Mouse (Mus musculus) lung, embryonic 14.5 days (tissue): ENCODE measurements around the gene Srebf1. TPM values are rescaled to one million over a fixed set of nuclear protein-coding genes. Genes with fewer than 3 reads are reported as not detected.
A peak's percentile ranks its signal among the peaks of the same experiment; 100 is the strongest.

ENCODE experiments used
- ATAC-seq: fragments of 200-750 bp; cut with Nextera tagmentation; 2 replicates; pipeline ENCODE4 v1.8.0; 2017; ENCODE audit warnings: mild to moderate bottlenecking, moderate TSS enrichment, moderate library complexity; ENCODE audit not compliant: insufficient read depth
- DNase-seq: peaks from one replicate; pipeline ENCODE4 v3.0.0-alpha.2; 2015
- H3K27ac ChIP-seq: fragments of 300-500 bp; sonication (generic); 2 replicates; pipeline ENCODE4 v1.5.1; 2014; ENCODE audit warnings: low read depth, mild to moderate bottlenecking, moderate library complexity
- H3K27me3 ChIP-seq: fragments of 300-500 bp; sonication (generic); 2 replicates; pipeline ENCODE4 v1.6.1; 2014; ENCODE audit warnings: low read length, control low read depth; ENCODE audit not compliant: insufficient read depth
- H3K36me3 ChIP-seq: fragments of 300-500 bp; sonication (generic); 2 replicates; pipeline ENCODE4 v1.6.1; 2014; ENCODE audit warnings: control low read depth; ENCODE audit not compliant: insufficient read depth
- H3K4me1 ChIP-seq: fragments of 300-500 bp; sonication (generic); 2 replicates; pipeline ENCODE4 v1.6.1; 2014; ENCODE audit warnings: antibody characterized with exemption, control low read depth; ENCODE audit not compliant: insufficient read depth
- H3K4me2 ChIP-seq: fragments of 300-500 bp; sonication (generic); 2 replicates; pipeline ENCODE4 v1.6.1; 2014; ENCODE audit warnings: mild to moderate bottlenecking
- H3K4me3 ChIP-seq: fragments of 300-500 bp; sonication (generic); 2 replicates; pipeline ENCODE4 v1.5.1; 2014; ENCODE audit warnings: low read depth, low read length
- H3K9ac ChIP-seq: fragments of 300-500 bp; sonication (generic); 2 replicates; pipeline ENCODE4 v1.6.1; 2014
- H3K9me3 ChIP-seq: fragments of 300-500 bp; sonication (generic); 2 replicates; pipeline ENCODE4 v1.6.1; 2016; ENCODE audit warnings: low read depth, low read length, control low read depth
- CTCF ChIP-seq: IDR thresholded peaks from 2 replicates; pipeline ENCODE4 v1.5.1; 2016; ENCODE audit warnings: antibody characterized with exemption, low read depth
- WGBS: fragments of 180-500 bp; shearing (Covaris S2); extraction: QIAGEN DNeasy Blood & Tissue Kit; methylation state at CpG from one replicate; pipeline ENCODE4 v1.1.7; 2014; 5-methylcytosine and 5-hydroxymethylcytosine counted together
- polyA plus RNA-seq: library from polyadenylated mRNA; unstranded; fragments of >200 nt; fragmentation: Nextera tagmentation; extraction: Ambion mirVana; gene quantifications from 2 replicates; pipeline ENCODE4 v1.2.1, GENCODE M21; 2014

Gene Srebf1
- polyA plus RNA-seq, 1 experiment from 2014 or later = 73.9 TPM

- no peak overlapping the region for H3K4me3 ChIP-seq
- DNase-seq (no peak), ATAC-seq (no peak)
- H3K36me3 ChIP-seq = peaks cover 28% of the 10 kb centered on the region
- no peak overlapping the region; the same call in 1 of the 2 replicates for H3K9ac ChIP-seq
- H3K4me2 ChIP-seq = no peak overlapping the region
- H3K9me3 ChIP-seq = no peaks in the 10 kb centered on the region
- peaks cover 25% of the 10 kb centered on the region for H3K4me1 ChIP-seq
- H3K27ac ChIP-seq = no peak overlapping the region
- no peak for TF ChIP-seq CTCF
- WGBS = 64% methylated on average over 9 of the region's 9 CpGs
- H3K27me3 ChIP-seq = no peaks in the 10 kb centered on the region
Observed at GRCm38 (mm10) chr11:60161146-60161874, 61.1 kb downstream of the Srebf1 start.

GRCm38 (mm10) chr11:60160454-60161114 is 61.8 kb downstream of the Srebf1 start:
- Histone ChIP-seq H3K4me3 (no peak overlapping the region), H3K4me2 (no peak overlapping the region), H3K27ac (0 out of 2 replicates have a peak overlapping the region, but pooled peaks have one; percentile 27), H3K4me1 (peaks cover 25% of the 10 kb centered on the region), H3K27me3 (no peaks in the 10 kb centered on the region), H3K36me3 (peaks cover 33% of the 10 kb centered on the region), H3K9me3 (no peaks in the 10 kb centered on the region), H3K9ac (no peak overlapping the region)
- no peak for DNase-seq
- no peak for ATAC-seq
- 29% methylated on average over 3 of the region's 3 CpGs for WGBS
- TF ChIP-seq CTCF = no peak

GRCm38 (mm10) chr11:60159955-60160354 is 62.4 kb downstream of the Srebf1 start:
- Histone ChIP-seq H3K4me2 (no peak overlapping the region), H3K9ac (no peak overlapping the region), H3K27ac (peak overlapping the region; percentile 42; the same call in 1 of the 2 replicates), H3K9me3 (no peaks in the 10 kb centered on the region), H3K4me3 (no peak overlapping the region), H3K36me3 (peaks cover 38% of the 10 kb centered on the region), H3K4me1 (peaks cover 22% of the 10 kb centered on the region), H3K27me3 (no peaks in the 10 kb centered on the region)
- no peak for ATAC-seq
- 76% methylated on average over 5 of the region's 5 CpGs for WGBS
- DNase-seq = no peak
- no peak for TF ChIP-seq CTCF

- H3K4me1 ChIP-seq = 0 out of 2 replicates have a peak, but pooled peaks cover 8% of the 10 kb centered on the region
- 73% methylated on average over 4 of the region's 4 CpGs for WGBS
- no peaks in the 10 kb centered on the region for H3K9me3 ChIP-seq
- no peak overlapping the region for H3K9ac ChIP-seq
- peaks cover 44% of the 10 kb centered on the region for H3K36me3 ChIP-seq
- no peaks in the 10 kb centered on the region for H3K27me3 ChIP-seq
- H3K27ac ChIP-seq = no peak overlapping the region
- no peak for DNase-seq
- no peak overlapping the region for H3K4me2 ChIP-seq
- H3K4me3 ChIP-seq = no peak overlapping the region
- TF ChIP-seq CTCF = no peak
- ATAC-seq = no peak
Observed at GRCm38 (mm10) chr11:60158271-60158670, 64.1 kb downstream of the Srebf1 start.

GRCm38 (mm10) chr11:60155690-60156089 is 66.7 kb downstream of the Srebf1 start:
- H3K9me3 ChIP-seq = no peaks in the 10 kb centered on the region
- H3K4me1 ChIP-seq = 0 out of 2 replicates have a peak, but pooled peaks cover 5% of the 10 kb centered on the region
- 84% methylated on average over 5 of the region's 5 CpGs for WGBS
- H3K4me2 ChIP-seq = no peak overlapping the region
- no peak for TF ChIP-seq CTCF
- no peaks in the 10 kb centered on the region for H3K27me3 ChIP-seq
- no peak overlapping the region for H3K27ac ChIP-seq
- no peak overlapping the region for H3K9ac ChIP-seq
- ATAC-seq (no peak), DNase-seq (no peak)
- H3K4me3 ChIP-seq = no peak overlapping the region
- peaks cover 47% of the 10 kb centered on the region for H3K36me3 ChIP-seq

- no peak for TF ChIP-seq CTCF
- Histone ChIP-seq H3K27me3 (no peaks in the 10 kb centered on the region), H3K4me1 (no peaks in the 10 kb centered on the region), H3K36me3 (peaks cover 34% of the 10 kb centered on the region; the same call in 1 of the 2 replicates), H3K9me3 (no peaks in the 10 kb centered on the region), H3K4me3 (no peak overlapping the region), H3K4me2 (no peak overlapping the region), H3K27ac (no peak overlapping the region), H3K9ac (no peak overlapping the region)
- DNase-seq = no peak
- WGBS = 82% methylated on average over 3 of the region's 3 CpGs
- ATAC-seq = no peak
Observed at GRCm38 (mm10) chr11:60153936-60154335, 68.4 kb downstream of the Srebf1 start.

GRCm38 (mm10) chr11:60152339-60152738 is 70.0 kb downstream of the Srebf1 start:
- Histone ChIP-seq H3K36me3 (peaks cover 46% of the 10 kb centered on the region), H3K4me1 (no peaks in the 10 kb centered on the region), H3K4me2 (no peak overlapping the region), H3K4me3 (no peak overlapping the region), H3K27me3 (no peaks in the 10 kb centered on the region), H3K9ac (no peak overlapping the region), H3K9me3 (no peaks in the 10 kb centered on the region), H3K27ac (no peak overlapping the region)
- no peak for ATAC-seq
- WGBS = 79% methylated on average over 1 of the region's 1 CpGs
- no peak for DNase-seq
- TF ChIP-seq CTCF = no peak
